Mouse (Mus musculus): ENCODE data around the gene Rnf4.

The Rnf4 gene

GRCm38 (mm10) chr5:34336775-34337450, 824 bp downstream of the Rnf4 start:
- no peak for DNase-seq (ENCODE audit: low read depth, low spot score)

GRCm38 (mm10) chr5:34340246-34340645, 4.2 kb downstream of the Rnf4 start:
- no peak for DNase-seq (ENCODE audit: low read depth, low spot score)

- no peak for DNase-seq (ENCODE audit: low read depth, low spot score)
Measured at GRCm38 (mm10) chr5:34352084-34352631, 16.1 kb downstream of the Rnf4 start.

- DNase-seq (ENCODE audit: low read depth, low spot score): no peak
Measured at GRCm38 (mm10) chr5:34360261-34360660, 24.2 kb downstream of the Rnf4 start.

- no peak for DNase-seq (ENCODE audit: low read depth, low spot score)
Measured at GRCm38 (mm10) chr5:34363115-34363514, 27.0 kb downstream of the Rnf4 start.

- DNase-seq (ENCODE audit: low read depth, low spot score): no peak
Measured at GRCm38 (mm10) chr5:34368551-34369290, 32.6 kb downstream of the Rnf4 start.

GRCm38 (mm10) chr5:34369341-34370021, 33.4 kb downstream of the Rnf4 start, which contains the start of gene Fam193a:
Gene Fam193a, plus strand, starts transcription at chr5:34369933.
- DNase-seq (ENCODE audit: low read depth, low spot score): peak; percentile 95

- DNase-seq (ENCODE audit: low read depth, low spot score): no peak
Measured at GRCm38 (mm10) chr5:34370022-34370823, 34.1 kb downstream of the Rnf4 start.

- no peak for DNase-seq (ENCODE audit: low read depth, low spot score)
Measured at GRCm38 (mm10) chr5:34370840-34371239, 34.8 kb downstream of the Rnf4 start.

- DNase-seq (ENCODE audit: low read depth, low spot score): no peak
Measured at GRCm38 (mm10) chr5:34372141-34372540, 36.1 kb downstream of the Rnf4 start.

GRCm38 (mm10) chr5:34372541-34372940, 36.5 kb downstream of the Rnf4 start:
- no peak for DNase-seq (ENCODE audit: low read depth, low spot score)

- DNase-seq (ENCODE audit: low read depth, low spot score): no peak
Measured at GRCm38 (mm10) chr5:34378787-34379186, 42.7 kb downstream of the Rnf4 start.

- no peak for DNase-seq (ENCODE audit: low read depth, low spot score)
Measured at GRCm38 (mm10) chr5:34381700-34382099, 45.6 kb downstream of the Rnf4 start.

- DNase-seq (ENCODE audit: low read depth, low spot score): no peak
Measured at GRCm38 (mm10) chr5:34385616-34386015, 49.5 kb downstream of the Rnf4 start.

GRCm38 (mm10) chr5:34386744-34387143, 50.7 kb downstream of the Rnf4 start:
- no peak for DNase-seq (ENCODE audit: low read depth, low spot score)

- no peak for DNase-seq (ENCODE audit: low read depth, low spot score)
Measured at GRCm38 (mm10) chr5:34393251-34393650, 57.2 kb downstream of the Rnf4 start.

GRCm38 (mm10) chr5:34395347-34395746, 59.3 kb downstream of the Rnf4 start:
- no peak for DNase-seq (ENCODE audit: low read depth, low spot score)

GRCm38 (mm10) chr5:34395850-34396540, 59.9 kb downstream of the Rnf4 start:
- DNase-seq (ENCODE audit: low read depth, low spot score): peak; percentile 63

- DNase-seq (ENCODE audit: low read depth, low spot score): no peak
Measured at GRCm38 (mm10) chr5:34397866-34398265, 61.8 kb downstream of the Rnf4 start.

- no peak for DNase-seq (ENCODE audit: low read depth, low spot score)
Measured at GRCm38 (mm10) chr5:34398326-34398725, 62.2 kb downstream of the Rnf4 start.

Measured in telencephalon, adult 2 months (tissue).